Mouse (Mus musculus): ENCODE results near the gene Atoh8. TPM values are rescaled to one million over a fixed set of nuclear protein-coding genes. Genes with fewer than 3 reads are reported as not detected.

The Atoh8 gene
- total RNA-seq, 2 experiments from 2014 or later, result 8.8 to 10.7 TPM

- DNase-seq (ENCODE audit: low spot score in 2 of 2), result no peak
Observed at GRCm38 (mm10) chr6:72159861-72160395, 75.4 kb downstream of the Atoh8 start.

DNA sequence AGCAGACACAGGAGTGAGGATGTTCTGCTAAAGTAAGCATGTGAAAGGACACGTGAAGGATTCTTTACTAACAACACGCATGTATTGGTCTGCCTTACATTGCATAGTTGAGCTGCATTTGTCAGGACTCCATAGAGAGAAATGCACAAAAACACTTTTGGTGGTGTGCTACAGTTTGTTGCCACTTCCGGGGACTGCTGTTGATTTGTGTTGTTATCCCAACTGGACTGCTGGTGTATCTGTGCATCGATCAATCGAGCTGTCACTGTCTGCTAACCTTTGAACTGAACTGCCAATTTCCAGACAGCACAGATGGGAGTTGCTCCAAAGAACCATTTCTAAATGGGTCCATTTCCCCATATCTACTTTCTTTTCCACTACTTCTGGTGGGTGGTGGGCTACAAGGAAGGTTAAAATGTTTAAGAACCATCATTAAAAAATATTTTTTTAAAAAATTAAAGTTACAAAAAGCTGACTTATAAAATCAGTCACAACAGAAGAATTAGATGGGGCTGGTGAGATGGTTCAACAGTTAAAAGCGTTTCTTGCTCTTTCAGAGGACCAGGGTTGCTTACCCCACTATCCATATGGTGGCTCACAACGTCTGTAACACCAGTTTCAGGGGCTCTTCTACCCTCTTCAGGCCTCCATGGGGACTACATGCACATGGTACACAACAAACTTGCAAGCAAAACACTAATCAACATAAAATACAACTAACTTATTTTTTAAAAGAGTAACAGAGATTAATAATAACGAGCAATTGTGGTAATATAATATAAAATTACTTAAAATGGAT, 76.2 kb downstream of the Atoh8 start:
- no peak for DNase-seq (ENCODE audit: low spot score in 2 of 2)

Other genes with a start within 250 kb of the Atoh8 start
- 100 to 1,000 TPM in 1 of 2 experiments, 10 to 100 TPM in 1; 69.1 to 105 TPM for gene St3gal5, start 138.0 kb downstream of the Atoh8 start, total RNA-seq (2021)
- gene Sftpb, start 69.0 kb upstream of the Atoh8 start, total RNA-seq (2021), result under 1 TPM in 1 of 2 experiments, not detected in 1; 0.42 TPM
- gene Usp39, start 109.6 kb upstream of the Atoh8 start, total RNA-seq (2021), result 10 to 100 TPM; 19.3 to 21.0 TPM
- 10 to 100 TPM; 16.1 to 18.3 TPM for gene 0610030E20Rik, start 111.7 kb upstream of the Atoh8 start, total RNA-seq (2021)
- gene Tmem150a, start 119.9 kb upstream of the Atoh8 start, total RNA-seq (2021), result 10 to 100 TPM in 1 of 2 experiments, 1 to 10 TPM in 1; 9.4 to 10.2 TPM
- 10 to 100 TPM; 36.8 to 41.5 TPM for gene Rnf181, start 131.4 kb upstream of the Atoh8 start, total RNA-seq (2021)
- gene Vamp5, start 144.9 kb upstream of the Atoh8 start, total RNA-seq (2021), result 10 to 100 TPM; 17.5 to 21.9 TPM
- gene Vamp8, start 155.1 kb upstream of the Atoh8 start, total RNA-seq (2021), result 10 to 100 TPM; 72.0 to 72.9 TPM
- gene Ggcx, start 178.7 kb upstream of the Atoh8 start, total RNA-seq (2021), result 10 to 100 TPM; 24.6 to 27.6 TPM
- gene Mat2a, start 204.0 kb upstream of the Atoh8 start, total RNA-seq (2021), result 100 to 1,000 TPM; 220 to 262 TPM